Mouse (Mus musculus): Measurements from ENCODE around the gene Vmn2r29. TPM values are rescaled to one million over a fixed set of nuclear protein-coding genes. Genes with fewer than 3 reads are reported as not detected.

Vmn2r29 gene
- polyA plus RNA-seq (2015; fragmentation: Illumina TruSeq; extraction: RNeasy Lipid Tissue Mini Kit (QIAGEN cat#74804); ENCODE audit: insufficient read depth, low read depth, low replicate concordance): not detected

GRCm38 (mm10) chr7:7247228-7247627, at the start of gene Vmn2r29:
Vmn2r29 (minus strand) TSS chr7:7247328.

DNA sequence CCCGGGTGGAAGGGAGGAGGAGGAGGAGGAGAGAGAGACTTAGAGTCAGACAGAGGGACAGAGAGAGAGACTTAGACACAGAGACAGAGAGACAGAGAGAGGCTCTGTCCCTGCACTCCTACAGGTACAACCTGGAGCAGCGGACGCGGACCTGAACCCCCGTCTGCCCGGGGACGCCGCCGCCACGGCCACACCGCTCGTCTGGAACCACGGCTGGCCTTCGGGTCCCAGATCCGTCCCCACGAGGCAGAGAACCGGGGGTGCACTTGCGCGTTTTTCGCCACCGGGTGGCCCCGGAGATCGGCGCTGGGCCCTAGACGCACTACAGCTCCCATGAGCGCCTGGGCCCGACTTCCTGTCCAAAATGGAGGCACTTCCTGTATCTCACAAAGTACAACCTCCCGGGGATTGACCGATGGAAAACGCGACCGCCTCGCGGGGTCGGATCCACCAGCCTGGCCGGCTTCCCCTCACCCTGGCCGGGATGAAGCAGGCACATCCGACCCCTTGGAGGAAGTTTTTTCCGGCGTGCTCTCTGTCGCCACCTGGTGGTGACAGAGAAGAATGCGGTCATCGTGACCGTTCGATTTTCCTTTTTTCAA, 30.9 kb upstream of the Vmn2r29 start, which contains the start of gene Gm45844:
Gene Gm45844 (minus strand): TSS at position 324 of the 602 bp plus-strand sequence.

GRCm38 (mm10) chr7:7209313-7210151, 37.6 kb downstream of the Vmn2r29 start, which contains the start of gene Zfp772:
Zfp772 (minus strand) TSS chr7:7209998.

Other genes starting within 250 kb of the Vmn2r29 start
- 6.3 TPM for gene Zfp954, start 125.8 kb downstream of the Vmn2r29 start, polyA plus RNA-seq (2015; fragmentation: Illumina TruSeq; extraction: RNeasy Lipid Tissue Mini Kit (QIAGEN cat#74804); ENCODE audit: insufficient read depth, low read depth, low replicate concordance)
- 0.33 TPM for gene Zfp773, start 110.6 kb downstream of the Vmn2r29 start, polyA plus RNA-seq (2015; fragmentation: Illumina TruSeq; extraction: RNeasy Lipid Tissue Mini Kit (QIAGEN cat#74804); ENCODE audit: insufficient read depth, low read depth, low replicate concordance)
- 0.78 TPM for gene Zfp418, start 76.0 kb downstream of the Vmn2r29 start, polyA plus RNA-seq (2015; fragmentation: Illumina TruSeq; extraction: RNeasy Lipid Tissue Mini Kit (QIAGEN cat#74804); ENCODE audit: insufficient read depth, low read depth, low replicate concordance)
- 3.2 TPM for gene Zfp772, start 37.3 kb downstream of the Vmn2r29 start, polyA plus RNA-seq (2015; fragmentation: Illumina TruSeq; extraction: RNeasy Lipid Tissue Mini Kit (QIAGEN cat#74804); ENCODE audit: insufficient read depth, low read depth, low replicate concordance)
- gene Gm45844, start 31.0 kb upstream of the Vmn2r29 start, polyA plus RNA-seq (2015; fragmentation: Illumina TruSeq; extraction: RNeasy Lipid Tissue Mini Kit (QIAGEN cat#74804); ENCODE audit: insufficient read depth, low read depth, low replicate concordance): 1.2 TPM
- 11.3 TPM for gene Clcn4, start 53.5 kb upstream of the Vmn2r29 start, polyA plus RNA-seq (2015; fragmentation: Illumina TruSeq; extraction: RNeasy Lipid Tissue Mini Kit (QIAGEN cat#74804); ENCODE audit: insufficient read depth, low read depth, low replicate concordance)
- not detected for gene Vmn2r30, start 90.3 kb upstream of the Vmn2r29 start, polyA plus RNA-seq (2015; fragmentation: Illumina TruSeq; extraction: RNeasy Lipid Tissue Mini Kit (QIAGEN cat#74804); ENCODE audit: insufficient read depth, low read depth, low replicate concordance)
- gene Gm45783, start 127.2 kb upstream of the Vmn2r29 start, polyA plus RNA-seq (2015; fragmentation: Illumina TruSeq; extraction: RNeasy Lipid Tissue Mini Kit (QIAGEN cat#74804); ENCODE audit: insufficient read depth, low read depth, low replicate concordance): not detected
- gene Vmn2r31, start 152.4 kb upstream of the Vmn2r29 start, polyA plus RNA-seq (2015; fragmentation: Illumina TruSeq; extraction: RNeasy Lipid Tissue Mini Kit (QIAGEN cat#74804); ENCODE audit: insufficient read depth, low read depth, low replicate concordance): not detected
- not detected for gene Vmn2r32, start 232.7 kb upstream of the Vmn2r29 start, polyA plus RNA-seq (2015; fragmentation: Illumina TruSeq; extraction: RNeasy Lipid Tissue Mini Kit (QIAGEN cat#74804); ENCODE audit: insufficient read depth, low read depth, low replicate concordance)

Data from pancreas, adult 10 weeks (tissue).